Mouse (Mus musculus) frontal cortex, postnatal 25 days (tissue): ENCODE measurements around the gene Fam207a.

ENCODE experiments used
- DNase-seq, 2 experiments: peaks; one replicate each; pipeline ENCODE4 v3.0.0; 2022; ENCODE audit warnings: low spot score in 2 of 2

The Fam207a gene

DNA sequence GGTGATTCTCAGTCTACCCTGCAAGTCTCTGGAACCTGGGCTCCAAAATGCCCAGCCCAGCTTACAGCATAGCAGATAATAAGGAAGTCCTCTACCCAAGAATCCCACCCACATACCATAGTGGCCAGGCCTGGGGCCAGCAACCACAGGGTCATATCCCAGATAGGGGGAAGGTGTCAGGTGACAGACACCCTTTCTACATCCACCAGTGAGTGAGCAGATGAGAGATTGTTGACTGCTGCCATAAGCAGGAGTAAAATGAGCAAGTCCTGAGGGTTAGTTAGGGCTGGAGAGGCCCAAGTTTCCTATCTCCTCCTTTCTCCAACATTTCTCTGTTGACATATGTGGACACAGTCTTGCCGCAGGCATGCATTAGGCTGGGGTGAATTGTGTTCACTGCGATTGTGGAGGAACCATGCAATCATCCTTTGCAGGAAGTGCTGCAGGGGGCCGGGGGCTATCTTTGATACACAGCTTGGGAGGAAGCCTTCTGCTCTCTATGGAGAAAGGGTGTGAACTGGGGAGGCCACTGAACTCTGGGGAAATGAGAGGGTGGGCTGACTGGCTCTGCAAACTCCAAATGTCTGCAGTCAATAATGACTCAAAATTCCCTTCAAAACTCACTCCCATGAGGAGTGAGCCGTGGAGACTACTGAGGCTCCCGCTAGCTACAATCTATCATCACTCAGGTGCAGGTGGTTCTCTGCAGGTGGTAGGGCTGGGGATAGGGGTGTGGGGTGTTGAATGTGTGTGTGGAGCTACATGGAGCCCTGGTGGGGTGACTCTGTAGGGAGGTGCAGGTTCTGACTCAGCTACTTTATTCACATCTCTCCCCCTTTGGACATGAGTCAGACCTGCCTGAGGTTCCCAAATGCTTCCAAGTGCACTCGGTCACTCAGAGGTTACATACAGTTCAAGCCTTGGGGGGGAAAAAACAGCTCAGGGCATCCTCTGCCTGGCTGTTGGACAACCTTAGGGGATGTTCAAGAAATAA lies 15.7 kb upstream of the Fam207a start:
- no peak for DNase-seq

DNA sequence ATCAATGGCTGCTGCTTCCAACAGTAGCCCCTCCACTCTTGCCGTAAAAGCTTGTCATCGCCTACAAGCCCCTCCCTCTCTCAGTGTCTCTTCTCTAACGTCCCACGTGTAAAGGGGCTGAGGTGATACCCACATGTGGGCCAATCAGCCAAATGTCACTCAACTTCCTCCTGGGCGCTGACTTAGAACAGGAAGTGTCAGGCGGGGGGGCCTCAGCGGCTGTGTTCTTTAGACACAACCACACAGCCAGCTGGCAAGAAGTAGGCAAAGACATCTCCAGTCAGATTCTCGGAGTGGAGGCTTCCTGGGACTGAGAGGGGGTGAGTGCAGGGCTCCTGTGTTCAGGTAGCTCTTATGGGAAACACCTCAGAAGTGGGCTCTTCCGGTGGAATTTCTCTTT lies 14.6 kb upstream of the Fam207a start, which contains the start of gene Itgb2:
Gene Itgb2, plus strand, starts transcription at position 113 of the 400 bp plus-strand sequence.
- DNase-seq: no peak

DNA sequence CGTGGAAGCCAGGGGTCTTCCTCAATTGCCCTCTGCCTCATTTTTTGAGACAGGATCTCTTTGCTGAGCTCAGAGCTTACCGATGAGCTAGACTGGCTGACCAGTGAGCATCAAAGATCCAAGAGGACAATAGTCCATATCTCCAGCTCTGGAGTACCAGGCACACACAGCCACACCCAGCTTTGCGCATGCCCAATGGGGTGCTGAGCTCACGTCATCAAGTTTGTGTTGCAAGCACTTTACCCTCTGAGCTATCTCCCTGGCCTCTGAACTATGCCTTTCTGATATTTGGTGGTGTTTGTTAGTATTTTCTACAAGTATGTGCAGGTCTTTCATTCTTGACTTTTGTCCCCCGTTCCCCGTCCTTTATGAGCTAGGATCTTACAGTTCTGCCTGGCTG lies 13.0 kb upstream of the Fam207a start:
- no peak for DNase-seq

DNA sequence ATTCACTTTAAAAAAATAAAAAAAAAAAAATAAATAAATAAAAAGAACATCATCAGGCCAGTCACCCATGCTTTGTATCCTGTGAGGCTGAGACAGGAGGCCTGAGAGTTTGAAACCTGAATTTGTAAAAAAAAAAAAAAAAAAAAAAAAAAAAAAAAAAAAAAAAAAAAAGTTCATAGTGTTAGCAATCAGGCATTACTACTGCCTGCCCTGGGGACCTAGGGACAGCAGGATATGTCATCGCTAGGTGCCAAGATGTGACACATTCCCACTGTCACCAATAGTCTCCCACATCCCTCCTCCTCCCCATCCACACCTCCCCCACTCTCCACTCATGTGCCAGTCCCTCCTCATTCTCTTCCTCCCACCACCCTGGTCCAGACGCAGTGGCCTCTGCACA lies 10.9 kb upstream of the Fam207a start:
- DNase-seq: no peak

DNA sequence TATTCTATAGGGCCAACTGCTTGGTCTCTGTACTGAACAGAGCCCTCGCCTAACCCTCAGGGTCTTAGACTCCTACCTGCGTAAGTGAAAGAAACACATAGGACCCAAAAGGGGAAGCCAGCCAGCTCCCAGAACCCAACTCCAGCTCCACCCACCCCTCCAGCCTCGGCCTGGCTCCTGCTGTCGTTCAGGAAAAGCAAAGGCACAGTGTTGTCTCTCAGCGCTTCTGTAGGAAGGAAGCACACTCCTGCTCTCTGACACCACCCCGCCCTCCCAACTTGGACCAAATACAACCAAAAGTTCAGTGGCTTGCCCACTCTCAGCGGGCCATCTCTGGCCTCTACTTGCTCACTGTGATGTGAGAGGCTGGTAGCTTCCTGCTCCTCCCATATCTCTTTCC lies 7.7 kb upstream of the Fam207a start:
- DNase-seq: no peak

DNA sequence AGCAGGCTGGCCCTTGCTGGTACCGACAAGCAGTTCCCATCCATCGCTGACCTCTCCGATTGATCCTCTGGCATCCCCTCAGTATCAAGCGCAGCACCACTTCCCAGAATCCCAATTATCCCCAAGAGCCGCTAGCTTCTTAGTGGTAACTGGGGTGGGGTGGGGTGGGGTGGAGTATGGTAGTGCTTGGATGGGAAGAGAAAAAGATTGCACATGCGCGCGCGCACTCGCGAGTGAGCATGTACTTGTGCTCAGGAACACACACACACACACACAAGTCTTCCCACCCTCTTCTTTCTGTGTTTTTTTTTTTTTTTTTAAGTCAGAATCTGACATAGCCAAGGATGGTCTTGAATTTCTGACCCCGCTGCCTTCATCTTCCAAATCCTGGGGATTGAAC lies 7.2 kb upstream of the Fam207a start:
- DNase-seq: no peak

DNA sequence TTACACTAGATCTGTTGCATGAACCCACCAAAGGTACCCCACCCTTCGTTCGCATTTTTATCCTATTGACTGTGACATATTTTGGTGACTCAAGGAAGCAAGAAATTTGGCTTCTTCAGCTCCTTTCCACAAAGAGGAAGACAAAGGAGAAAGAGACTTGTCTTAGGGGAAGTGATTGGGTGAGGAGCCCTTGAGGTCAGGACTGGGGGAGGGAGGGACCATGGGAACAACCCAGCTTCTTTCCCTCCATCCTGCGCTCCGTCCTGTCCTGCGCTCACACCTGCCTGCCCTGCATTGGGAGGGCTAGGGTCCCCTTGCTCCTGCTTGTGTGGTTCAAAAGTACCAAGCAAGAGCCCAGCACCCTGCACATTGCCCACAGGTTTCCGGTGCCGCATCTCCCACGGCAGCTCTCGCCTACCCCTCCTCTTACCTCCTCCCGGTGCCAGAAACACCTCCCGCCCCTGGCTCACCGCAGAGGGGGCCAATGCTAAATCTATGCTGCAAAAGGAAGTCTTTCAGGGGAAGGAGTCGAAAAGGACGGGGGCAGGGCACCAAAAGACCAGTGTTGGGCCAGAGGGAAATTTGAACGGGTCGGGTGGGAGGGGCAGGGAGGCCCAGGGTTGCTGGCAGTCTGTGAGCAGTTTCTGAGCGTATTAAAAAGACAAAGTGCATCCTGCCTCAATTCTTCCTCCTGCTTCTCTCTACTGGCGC lies 6.6 kb upstream of the Fam207a start:
- DNase-seq: no peak

DNA sequence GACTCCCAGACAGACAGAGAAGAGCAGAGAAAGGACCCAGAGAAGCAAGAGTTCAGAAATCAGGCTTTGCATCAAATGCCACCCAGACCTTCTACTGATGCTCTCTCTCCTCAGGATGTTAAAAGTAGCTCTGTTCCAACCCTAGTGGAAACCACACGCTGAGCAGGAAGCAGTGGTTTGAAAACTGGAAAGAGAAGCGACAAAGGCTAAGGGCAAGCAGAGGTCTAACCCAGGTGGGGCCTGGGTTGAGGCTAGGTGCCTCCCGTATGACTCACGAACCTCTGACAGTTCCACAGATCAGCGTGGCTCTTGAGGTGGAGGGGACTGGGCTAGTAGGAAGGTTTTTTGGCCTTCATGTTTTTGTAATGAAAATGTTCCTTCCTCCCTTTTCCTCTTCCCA lies 4.9 kb upstream of the Fam207a start:
- DNase-seq: no peak

DNA sequence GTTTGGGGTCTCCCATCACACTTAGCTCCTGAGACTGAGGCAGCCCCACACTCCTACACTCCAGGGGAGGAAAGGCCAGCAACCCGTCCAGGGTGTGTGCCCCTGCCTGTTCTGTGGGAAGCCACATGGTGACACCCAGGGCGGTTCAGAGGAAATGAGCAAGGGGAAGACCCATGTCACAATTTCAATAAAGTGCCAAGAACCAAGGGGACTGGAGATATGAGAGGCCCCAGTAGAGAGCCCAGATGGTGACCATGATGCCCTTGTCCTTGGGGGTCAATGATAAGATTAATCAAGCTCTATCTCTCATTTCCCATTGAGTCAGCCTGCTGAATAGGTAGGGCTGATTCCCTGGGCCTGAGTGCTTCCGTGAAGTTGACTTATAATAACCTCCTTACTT lies 3.6 kb upstream of the Fam207a start:
- DNase-seq: no peak

DNA sequence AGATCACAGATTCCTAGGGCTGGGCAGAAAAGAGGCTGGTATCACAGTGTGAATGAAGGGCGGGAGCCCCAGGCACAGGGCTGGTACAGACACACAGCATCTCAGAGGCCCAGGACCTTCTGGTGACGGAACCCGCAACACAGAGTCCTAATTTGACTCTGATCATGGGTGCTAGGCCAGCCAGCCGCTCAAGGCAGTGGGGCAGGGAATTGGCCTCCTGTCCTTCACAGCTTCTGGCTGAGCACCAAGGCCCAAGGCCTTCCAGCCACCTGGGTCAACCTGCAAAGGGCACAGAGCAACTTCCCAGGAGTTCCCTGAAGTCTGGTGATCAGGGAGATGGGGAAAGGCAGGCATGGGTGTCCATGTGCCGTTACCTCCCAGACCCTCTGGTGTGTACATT lies 2.2 kb upstream of the Fam207a start:
- DNase-seq: no peak

DNA sequence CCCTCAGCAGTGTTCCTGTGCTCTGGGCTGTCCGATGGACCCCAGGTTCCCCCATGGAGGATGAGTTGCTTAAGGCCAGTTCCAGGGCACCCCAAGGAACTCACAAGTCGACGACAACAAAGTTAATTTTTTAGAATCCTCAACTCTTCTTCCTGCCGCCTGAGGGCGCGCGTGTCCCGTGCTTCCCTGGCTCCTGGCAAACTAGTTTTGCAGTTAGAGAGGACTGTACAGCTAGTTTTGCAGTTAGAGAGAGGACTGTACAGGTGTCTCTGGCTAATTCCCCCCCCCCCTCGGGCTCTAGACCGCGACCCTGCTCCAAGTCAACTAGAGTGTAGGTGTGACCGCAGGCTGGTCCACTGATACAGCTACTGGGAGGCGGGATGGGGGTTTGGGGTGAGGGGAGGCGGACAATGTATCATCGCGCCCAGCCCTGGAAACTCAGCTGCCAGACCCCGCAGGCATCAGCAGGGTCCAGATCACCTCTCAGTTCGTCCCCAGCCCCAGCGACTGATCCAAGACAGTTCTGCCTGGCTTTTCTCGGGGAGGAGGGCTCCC lies 1.6 kb upstream of the Fam207a start:
- DNase-seq: no peak

DNA sequence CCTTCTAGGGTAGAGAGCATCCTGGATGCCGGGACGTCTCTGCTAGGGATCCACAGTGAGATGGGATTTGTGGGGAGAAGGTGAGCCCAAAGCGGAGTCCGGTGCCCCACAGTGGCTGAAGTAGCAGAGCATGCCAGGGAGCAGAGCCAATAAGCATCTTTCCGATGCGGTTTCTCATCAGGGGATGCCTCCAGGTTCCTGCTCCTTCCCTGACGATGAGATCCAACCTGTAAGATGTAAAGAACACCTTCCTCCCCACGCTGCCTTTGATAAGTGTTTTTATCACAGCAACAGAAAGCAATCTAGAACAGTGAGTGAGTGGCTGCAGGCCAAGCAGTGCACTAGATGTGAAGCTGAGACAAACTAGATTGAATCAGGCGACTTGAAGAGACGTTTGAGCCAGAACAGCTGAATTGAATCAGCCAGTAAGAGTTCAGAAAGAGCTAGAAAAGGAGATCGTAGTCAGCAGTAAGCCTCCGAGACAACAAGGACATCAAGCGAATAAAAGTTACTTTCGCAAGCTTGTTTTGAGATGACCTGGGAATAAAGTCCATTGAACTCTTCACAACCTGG lies 880 bp upstream of the Fam207a start:
- DNase-seq: no peak

DNA sequence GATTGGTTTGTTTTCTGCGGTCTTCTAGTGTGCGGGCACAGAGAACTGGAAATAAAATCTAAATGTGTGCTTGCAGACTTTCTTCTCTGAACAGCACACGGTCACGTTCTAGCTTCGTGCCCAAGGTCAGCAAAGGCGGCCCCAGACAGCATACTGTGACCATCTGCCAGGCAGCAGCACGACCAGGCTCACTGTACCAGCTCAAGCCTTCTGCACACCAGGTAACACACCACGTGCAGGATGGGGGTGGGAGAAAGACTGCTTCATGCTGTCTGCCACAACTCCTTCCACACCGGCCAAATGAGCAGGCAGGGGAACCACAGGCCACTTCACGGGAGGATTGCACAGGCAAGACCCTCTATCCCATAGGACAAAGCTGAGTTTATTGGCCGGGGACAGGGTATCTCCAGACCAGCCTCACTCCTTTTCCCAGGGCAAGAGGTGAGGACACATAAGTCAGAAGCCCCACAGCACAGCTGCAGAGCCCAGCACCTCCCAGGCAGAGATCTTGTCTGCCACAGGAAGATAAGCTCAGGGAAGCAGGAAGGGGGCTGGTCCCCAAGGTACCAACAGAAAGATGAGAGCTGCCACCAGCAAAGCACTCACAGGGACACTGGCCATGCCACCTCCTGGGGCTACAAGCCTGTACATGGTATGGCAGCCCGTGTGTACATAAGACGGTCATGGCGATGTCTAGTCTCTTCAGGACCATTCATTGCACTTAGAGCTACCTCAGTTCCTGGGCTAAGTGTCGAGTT lies 5.2 kb downstream of the Fam207a start:
- DNase-seq: no peak

DNA sequence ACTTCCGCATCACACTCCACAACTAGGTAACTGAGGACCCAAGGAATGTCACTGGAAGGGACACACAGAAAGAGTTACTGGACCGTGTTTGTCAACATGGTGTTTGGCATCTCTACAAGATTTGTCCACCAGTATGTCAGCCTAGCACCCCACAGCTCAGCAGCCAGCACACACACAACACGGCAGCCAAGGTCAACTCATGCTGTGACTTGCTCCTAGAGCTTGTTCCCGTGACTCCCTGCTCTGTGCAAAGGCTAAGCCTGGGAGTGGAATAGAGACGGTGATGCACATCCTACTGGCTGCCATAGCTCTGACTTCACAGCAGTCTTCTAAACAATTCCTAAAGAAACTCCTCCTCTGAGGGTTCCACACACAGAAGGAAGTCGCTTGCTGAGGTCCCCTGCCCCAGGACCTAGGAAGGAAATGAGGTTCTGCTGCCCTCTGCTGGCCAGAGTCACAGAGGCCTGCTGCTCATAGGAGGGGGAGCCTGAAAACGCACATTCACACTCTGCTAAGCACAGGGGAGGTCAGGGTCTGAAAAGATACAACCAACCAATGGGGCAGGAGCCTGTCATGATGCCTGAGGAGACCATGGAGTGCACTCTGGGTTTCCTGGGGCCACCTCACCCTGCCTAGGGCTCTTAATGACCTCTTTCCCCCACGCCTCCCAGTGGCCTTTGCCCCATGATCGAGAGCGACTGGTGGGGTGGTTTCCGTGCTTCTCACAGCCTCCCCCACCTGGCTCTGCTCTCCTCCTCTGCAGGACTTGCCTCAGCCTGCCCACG lies 6.0 kb downstream of the Fam207a start:
- DNase-seq: peak; percentile 69 to 81

DNA sequence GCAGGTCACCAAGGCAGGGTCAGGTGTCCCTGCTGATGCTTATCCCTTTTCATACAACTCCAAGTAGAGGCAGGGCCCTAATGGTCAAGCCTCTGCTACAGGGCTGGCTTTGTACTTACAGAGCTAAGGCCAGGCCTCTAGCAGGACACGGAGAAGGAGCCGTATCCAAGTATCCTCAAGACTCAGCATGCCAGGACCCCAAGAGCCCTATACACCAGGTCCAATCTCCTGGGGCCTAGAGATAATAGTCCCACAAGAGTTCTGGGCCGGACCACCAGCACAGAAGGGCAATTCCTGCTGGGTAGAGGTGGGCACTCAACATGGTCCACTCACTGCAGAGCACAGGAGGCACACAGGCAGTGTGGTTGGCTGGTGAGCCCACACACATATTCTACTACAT lies 6.8 kb downstream of the Fam207a start:
- no peak for DNase-seq

DNA sequence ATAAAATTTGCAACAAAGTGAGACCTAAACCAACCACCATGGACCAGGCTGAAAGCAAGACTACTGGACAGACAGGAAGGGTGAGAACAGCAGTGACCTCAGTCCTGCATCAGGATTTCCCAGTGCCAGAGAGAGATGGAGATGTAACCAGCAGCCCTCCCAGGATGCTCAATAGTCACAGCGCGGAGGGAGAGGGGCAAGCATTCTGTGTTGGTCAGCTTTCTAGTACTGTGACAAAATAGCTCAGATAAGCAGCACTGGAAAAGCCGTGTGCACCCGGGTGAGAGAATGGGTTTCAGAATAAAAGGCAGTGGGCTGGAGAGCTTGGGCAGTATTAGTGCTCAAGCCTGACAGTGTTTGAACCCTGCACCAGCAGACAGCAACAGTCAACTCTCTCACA lies 7.8 kb downstream of the Fam207a start:
- no peak for DNase-seq

DNA sequence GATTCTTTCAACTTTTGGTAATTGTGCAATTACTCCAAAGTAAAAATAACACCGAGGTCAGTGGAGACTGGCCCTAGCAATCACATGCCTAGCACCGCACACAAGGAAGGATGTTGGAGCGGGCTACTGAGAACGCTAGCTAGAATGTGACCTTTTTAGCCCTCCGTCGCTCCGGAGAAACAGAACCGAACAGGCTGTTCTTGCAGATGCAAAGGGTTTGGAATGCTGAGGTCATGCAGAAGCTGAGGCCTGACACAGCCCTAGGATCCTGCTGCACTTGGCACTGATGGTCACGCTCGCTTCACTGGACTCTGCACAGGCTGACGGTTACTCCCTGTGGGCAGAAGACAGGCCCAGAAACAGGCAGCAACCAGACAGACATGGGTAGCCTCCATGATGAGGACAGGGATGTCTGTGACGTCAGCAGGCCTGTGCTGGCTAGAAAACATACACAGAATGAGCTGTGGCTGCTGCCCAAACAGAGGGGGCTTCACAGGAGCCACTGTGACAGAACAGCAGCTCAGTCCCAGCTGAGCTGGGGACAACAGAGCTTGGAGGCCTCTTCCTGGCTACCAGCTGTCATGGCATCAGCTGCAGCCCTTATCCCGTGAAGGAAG lies 8.5 kb downstream of the Fam207a start:
- no peak for DNase-seq

DNA sequence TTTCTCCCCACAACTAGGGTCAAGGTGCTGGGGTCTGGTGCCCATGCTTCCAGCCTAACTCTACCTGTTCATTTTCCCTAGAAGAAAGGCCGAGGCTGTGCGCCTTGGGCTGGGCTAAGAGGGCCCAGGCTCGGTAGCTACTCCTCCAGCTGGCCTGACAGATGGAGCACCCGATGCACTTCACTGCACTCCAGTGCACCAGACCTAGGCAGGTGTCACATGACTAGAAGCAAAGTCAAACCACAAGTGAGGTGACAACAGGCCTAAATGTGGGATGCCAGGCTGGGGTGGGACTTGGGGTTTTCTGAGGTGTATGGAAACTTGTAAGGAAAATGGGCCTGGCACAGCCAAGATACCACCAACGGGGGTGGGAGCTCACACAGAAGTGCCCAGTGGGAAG lies 9.1 kb downstream of the Fam207a start:
- DNase-seq: no peak

DNA sequence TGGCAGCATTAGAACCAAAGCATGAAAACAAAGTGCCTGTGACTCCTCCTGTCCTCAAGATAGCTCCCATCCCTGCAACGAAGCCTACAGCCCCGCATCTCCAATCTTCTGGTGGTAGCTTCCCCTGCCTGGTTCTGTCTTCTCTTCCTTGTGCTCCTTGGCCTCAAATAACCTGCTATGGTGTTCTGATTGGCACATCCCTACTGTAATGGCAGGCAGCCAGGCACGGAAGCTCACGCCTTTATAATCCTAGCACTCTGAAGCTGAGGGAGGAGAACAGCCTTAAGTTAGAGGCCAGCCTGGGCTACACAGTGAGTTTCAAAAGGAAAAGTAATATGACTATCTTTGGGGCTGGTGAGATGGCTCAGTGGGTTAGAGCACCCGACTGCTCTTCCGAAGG lies 11.4 kb downstream of the Fam207a start:
- no peak for DNase-seq
